Mouse (Mus musculus): ENCODE measurements around the gene Morn4. TPM values are rescaled to one million over a fixed set of nuclear protein-coding genes. Genes with fewer than 3 reads are reported as not detected.

Gene Morn4
- 53.1 and 58.1 TPM in 2 replicates for polyA plus RNA-seq (2021; fragmentation: Nextera tagmentation)
- long read RNA-seq, experiment 1, transcript Morn4-201 (5 exons, 1,800 nt), result major isoform, 65 of 83 reads
- long read RNA-seq, experiment 1, partial matches to known transcripts, result 15 of 83 reads
- long read RNA-seq, experiment 1, other reads (novel, unspliced or antisense), result 2 of 83 reads
- long read RNA-seq, experiment 2, transcript Morn4-201 (5 exons, 1,800 nt), result major isoform, 203 of 217 reads
- long read RNA-seq, experiment 2, partial matches to known transcripts, result 2 of 217 reads
- long read RNA-seq, experiment 2, other reads (novel, unspliced or antisense), result 12 of 217 reads

GRCm38 (mm10) chr19:42086166-42086565 is at the start of gene Morn4:
Gene Morn4, minus strand, starts transcription at chr19:42086357.

GRCm38 (mm10) chr19:42128787-42129508 is 42.8 kb upstream of the Morn4 start, which contains the start of gene Avpi1:
Gene Avpi1, minus strand, starts transcription at chr19:42129059.

GRCm38 (mm10) chr19:42089748-42090595 is 3.8 kb upstream of the Morn4 start, which contains the start of gene Pi4k2a:
Gene Pi4k2a, plus strand, starts transcription at chr19:42090470.

GRCm38 (mm10) chr19:42051948-42052347 is 34.2 kb downstream of the Morn4 start, which contains the start of gene 4933411K16Rik:
Gene 4933411K16Rik, plus strand, starts transcription at chr19:42052248.

GRCm38 (mm10) chr19:42045269-42046102 is 40.7 kb downstream of the Morn4 start, which contains the start of gene Hoga1:
Gene Hoga1, plus strand, starts transcription at chr19:42045610.

GRCm38 (mm10) chr19:42035456-42036248 is 50.5 kb downstream of the Morn4 start, which contains the start of gene Ankrd2:
Gene Ankrd2, plus strand, starts transcription at chr19:42036000.

Other genes with a start within 250 kb of the Morn4 start
- 0.55 and 0.67 TPM in 2 replicates for gene Frat2, start 238.2 kb downstream of the Morn4 start, polyA plus RNA-seq (2021; fragmentation: Nextera tagmentation)
- gene Rrp12, start 190.2 kb downstream of the Morn4 start, polyA plus RNA-seq (2021; fragmentation: Nextera tagmentation), result 12.1 and 13.1 TPM in 2 replicates
- gene Pgam1, start 174.4 kb downstream of the Morn4 start, polyA plus RNA-seq (2021; fragmentation: Nextera tagmentation), result 781 and 829 TPM in 2 replicates
- gene Exosc1, start 152.9 kb downstream of the Morn4 start, polyA plus RNA-seq (2021; fragmentation: Nextera tagmentation), result 53.5 and 54.9 TPM in 2 replicates
- gene Zdhhc16, start 152.9 kb downstream of the Morn4 start, polyA plus RNA-seq (2021; fragmentation: Nextera tagmentation), result 30.0 and 30.7 TPM in 2 replicates
- 8.5 and 8.8 TPM in 2 replicates for gene Mms19, start 105.2 kb downstream of the Morn4 start, polyA plus RNA-seq (2021; fragmentation: Nextera tagmentation)
- gene Ubtd1, start 104.6 kb downstream of the Morn4 start, polyA plus RNA-seq (2021; fragmentation: Nextera tagmentation), result 3.5 and 4.2 TPM in 2 replicates
- gene Ankrd2, start 50.4 kb downstream of the Morn4 start, polyA plus RNA-seq (2021; fragmentation: Nextera tagmentation), result 0.50 and 0.56 TPM in 2 replicates
- gene Hoga1, start 40.7 kb downstream of the Morn4 start, polyA plus RNA-seq (2021; fragmentation: Nextera tagmentation), result 0.73 and 0.92 TPM in 2 replicates
- gene 4933411K16Rik, start 34.1 kb downstream of the Morn4 start, polyA plus RNA-seq (2021; fragmentation: Nextera tagmentation), result not detected in 2 replicates
- 8.1 and 8.4 TPM in 2 replicates for gene Pi4k2a, start 4.1 kb upstream of the Morn4 start, polyA plus RNA-seq (2021; fragmentation: Nextera tagmentation)
- gene Avpi1, start 42.7 kb upstream of the Morn4 start, polyA plus RNA-seq (2021; fragmentation: Nextera tagmentation), result 65.3 and 67.0 TPM in 2 replicates
- gene Marveld1, start 61.0 kb upstream of the Morn4 start, polyA plus RNA-seq (2021; fragmentation: Nextera tagmentation), result 0.60 and 0.89 TPM in 2 replicates
- gene Zfyve27, start 77.6 kb upstream of the Morn4 start, polyA plus RNA-seq (2021; fragmentation: Nextera tagmentation), result 10.1 and 10.7 TPM in 2 replicates
- gene Sfrp5, start 115.9 kb upstream of the Morn4 start, polyA plus RNA-seq (2021; fragmentation: Nextera tagmentation), result 0.28 and 1.5 TPM in 2 replicates
- 105 and 124 TPM in 2 replicates for gene Golga7b, start 161.2 kb upstream of the Morn4 start, polyA plus RNA-seq (2021; fragmentation: Nextera tagmentation)

Data from layer of hippocampus, adult 6 months (tissue).